Mouse (Mus musculus): ENCODE data around the gene Fbln5.

Fbln5 gene

GRCm38 (mm10) chr12:101818608-101819370 is at the start of gene Fbln5:
Gene Fbln5 (minus strand): TSS chr12:101819055.
- DNase-seq (ENCODE audit: low spot score in 2 of 2), result no peak

GRCm38 (mm10) chr12:101862286-101862964 is 43.6 kb upstream of the Fbln5 start:
- DNase-seq (ENCODE audit: low spot score in 2 of 2), result no peak

GRCm38 (mm10) chr12:101860256-101860655 is 41.4 kb upstream of the Fbln5 start:
- no peak for DNase-seq (ENCODE audit: low spot score in 2 of 2)

- DNase-seq (ENCODE audit: low spot score in 2 of 2), result no peak
Measured at GRCm38 (mm10) chr12:101858011-101858410, 39.2 kb upstream of the Fbln5 start.

GRCm38 (mm10) chr12:101854336-101854735 is 35.5 kb upstream of the Fbln5 start:
- DNase-seq (ENCODE audit: low spot score in 2 of 2), result no peak

GRCm38 (mm10) chr12:101851846-101852564 is 33.1 kb upstream of the Fbln5 start:
- no peak for DNase-seq (ENCODE audit: low spot score in 2 of 2)

- no peak for DNase-seq (ENCODE audit: low spot score in 2 of 2)
Measured at GRCm38 (mm10) chr12:101851314-101851713, 32.5 kb upstream of the Fbln5 start.

GRCm38 (mm10) chr12:101836546-101837274 is 17.9 kb upstream of the Fbln5 start:
- DNase-seq (ENCODE audit: low spot score in 2 of 2), result no peak

- DNase-seq (ENCODE audit: low spot score in 2 of 2), result no peak
Measured at GRCm38 (mm10) chr12:101834715-101835114, 15.9 kb upstream of the Fbln5 start.

- DNase-seq (ENCODE audit: low spot score in 2 of 2), result no peak
Measured at GRCm38 (mm10) chr12:101833776-101834175, 14.9 kb upstream of the Fbln5 start.

- DNase-seq (ENCODE audit: low spot score in 2 of 2), result no peak
Measured at GRCm38 (mm10) chr12:101833115-101833506, 14.3 kb upstream of the Fbln5 start.

GRCm38 (mm10) chr12:101832179-101833114 is 13.6 kb upstream of the Fbln5 start:
- DNase-seq (ENCODE audit: low spot score in 2 of 2), result no peak

GRCm38 (mm10) chr12:101831221-101831620 is 12.4 kb upstream of the Fbln5 start:
- DNase-seq (ENCODE audit: low spot score in 2 of 2), result no peak

GRCm38 (mm10) chr12:101823161-101823560 is 4.3 kb upstream of the Fbln5 start:
- no peak for DNase-seq (ENCODE audit: low spot score in 2 of 2)

GRCm38 (mm10) chr12:101821596-101821995 is 2.7 kb upstream of the Fbln5 start:
- no peak for DNase-seq (ENCODE audit: low spot score in 2 of 2)

GRCm38 (mm10) chr12:101819570-101819969 is 715 bp upstream of the Fbln5 start:
- DNase-seq (ENCODE audit: low spot score in 2 of 2), result no peak

GRCm38 (mm10) chr12:101818246-101818607 is 628 bp downstream of the Fbln5 start:
- no peak for DNase-seq (ENCODE audit: low spot score in 2 of 2)

- DNase-seq (ENCODE audit: low spot score in 2 of 2), result no peak
Measured at GRCm38 (mm10) chr12:101816810-101817209, 2.0 kb downstream of the Fbln5 start.

- no peak for DNase-seq (ENCODE audit: low spot score in 2 of 2)
Measured at GRCm38 (mm10) chr12:101815796-101816195, 3.1 kb downstream of the Fbln5 start.

GRCm38 (mm10) chr12:101814423-101814822 is 4.4 kb downstream of the Fbln5 start:
- DNase-seq (ENCODE audit: low spot score in 2 of 2), result no peak

GRCm38 (mm10) chr12:101811181-101811580 is 7.7 kb downstream of the Fbln5 start:
- DNase-seq (ENCODE audit: low spot score in 2 of 2), result no peak
